Mouse (Mus musculus): ENCODE data around the gene Fbxo3. TPM values are rescaled to one million over a fixed set of nuclear protein-coding genes. Genes with fewer than 3 reads are reported as not detected.

Fbxo3 gene
- polyA plus RNA-seq (2012; rRNA removed): 29.7 and 34.0 TPM in 2 replicates

DNA sequence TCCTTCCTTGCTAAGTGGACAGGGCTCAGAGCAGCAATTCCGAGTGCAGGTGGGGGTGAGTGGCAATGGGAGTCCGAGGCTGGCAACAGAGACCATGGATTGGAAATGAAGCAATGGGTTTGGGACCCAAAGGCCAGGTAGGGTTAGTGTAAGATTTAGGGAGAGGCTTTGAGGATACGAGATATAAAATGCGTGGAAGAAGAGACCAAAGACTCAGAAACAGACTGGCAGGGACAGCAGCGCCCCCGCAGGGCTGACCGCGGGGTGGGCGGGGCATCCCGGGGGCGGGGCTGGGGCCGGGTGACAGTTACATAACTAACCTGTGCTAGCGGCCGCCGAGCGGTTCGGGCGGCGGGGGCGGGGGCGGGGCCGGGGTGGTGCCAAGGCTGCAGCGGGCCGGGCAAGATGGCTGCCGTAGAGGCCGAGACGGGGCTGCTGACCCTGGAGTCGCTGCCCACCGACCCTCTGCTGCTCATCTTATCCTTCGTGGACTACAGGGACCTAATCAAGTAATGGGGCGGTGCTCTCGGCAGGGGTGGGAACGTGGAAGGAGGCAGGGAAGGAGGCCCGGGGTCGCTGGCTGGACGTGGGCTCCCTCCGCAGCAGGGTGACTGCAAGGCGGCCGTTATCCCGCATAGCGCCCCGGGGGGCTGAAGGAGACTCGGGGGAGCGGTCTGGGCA lies at the start of gene Fbxo3:
Gene Fbxo3 (plus strand): TSS at position 264 of the 681 bp plus-strand sequence.

DNA sequence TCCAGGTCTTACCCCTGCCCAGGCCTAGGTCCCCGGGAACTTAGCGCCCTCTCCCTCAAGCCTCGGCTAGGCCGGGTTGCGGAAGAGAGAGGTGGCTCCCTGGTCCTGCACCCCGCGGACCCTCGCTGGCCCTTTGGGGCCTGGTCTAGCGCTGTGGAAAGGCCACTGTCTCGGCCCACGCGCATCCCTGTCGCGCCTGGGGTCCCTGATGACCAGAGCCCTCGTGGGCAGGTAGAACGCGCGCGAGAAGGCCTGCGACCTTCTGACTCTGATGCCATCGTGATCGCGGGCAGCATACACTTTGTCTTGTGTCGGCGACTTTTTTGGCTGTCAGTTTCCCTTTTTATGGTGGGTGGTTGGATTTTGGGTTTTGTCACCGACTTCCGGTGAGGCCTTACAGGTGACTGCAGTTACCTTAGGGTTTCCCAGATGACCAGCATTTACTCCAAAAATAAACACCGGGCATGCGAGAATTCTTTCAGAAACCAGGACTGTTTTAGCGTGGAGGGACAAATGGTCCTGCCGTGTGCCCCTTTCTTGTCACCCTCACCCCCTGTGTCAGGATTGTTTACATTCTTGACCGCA lies 710 bp downstream of the Fbxo3 start, which contains the start of gene 4931422A03Rik:
Gene 4931422A03Rik (minus strand): TSS at position 223 of the 585 bp plus-strand sequence.

DNA sequence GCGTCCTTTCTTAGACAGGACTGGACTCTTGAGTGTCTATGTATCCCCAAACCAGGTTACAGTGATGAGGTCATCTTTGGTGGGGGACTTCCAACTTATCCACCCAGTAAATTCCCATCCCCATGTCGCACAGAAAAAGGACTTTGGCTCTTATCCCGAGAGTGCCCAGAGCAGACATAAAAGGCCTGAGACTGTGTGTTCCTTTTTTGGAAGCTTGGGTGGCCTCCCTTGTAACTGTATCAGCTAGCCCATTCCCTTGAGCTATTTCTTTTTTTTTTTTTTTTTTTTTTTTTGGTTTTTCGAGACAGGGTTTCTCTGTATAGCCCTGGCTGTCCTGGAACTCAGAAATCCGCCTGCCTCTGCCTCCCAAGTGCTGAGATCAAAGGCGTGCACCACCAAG lies 38.0 kb downstream of the Fbxo3 start, which contains the start of gene Gm10912:
Gene Gm10912 (plus strand): TSS at position 301 of the 400 bp plus-strand sequence.

DNA sequence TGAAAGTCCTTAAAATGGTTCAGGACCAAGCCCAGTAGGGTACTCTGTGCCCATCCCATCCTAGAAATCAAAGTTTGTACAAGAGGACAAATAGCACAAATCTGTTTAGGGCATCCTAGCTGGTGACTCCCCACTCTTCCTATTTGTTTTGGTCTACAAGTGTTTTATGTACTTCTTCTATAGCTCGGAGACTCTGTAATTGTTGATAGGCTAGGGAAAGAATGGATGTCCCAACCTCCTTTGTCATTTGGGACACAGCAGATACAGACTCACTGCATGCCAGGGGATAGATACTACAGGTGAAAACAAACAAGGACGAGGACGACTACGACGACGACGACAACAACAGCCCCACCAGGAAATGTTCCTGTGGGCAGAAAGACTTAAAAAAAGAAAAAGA lies 40.9 kb downstream of the Fbxo3 start, which contains the start of gene Gm10799:
Gene Gm10799 (minus strand): TSS at position 101 of the 400 bp plus-strand sequence.

DNA sequence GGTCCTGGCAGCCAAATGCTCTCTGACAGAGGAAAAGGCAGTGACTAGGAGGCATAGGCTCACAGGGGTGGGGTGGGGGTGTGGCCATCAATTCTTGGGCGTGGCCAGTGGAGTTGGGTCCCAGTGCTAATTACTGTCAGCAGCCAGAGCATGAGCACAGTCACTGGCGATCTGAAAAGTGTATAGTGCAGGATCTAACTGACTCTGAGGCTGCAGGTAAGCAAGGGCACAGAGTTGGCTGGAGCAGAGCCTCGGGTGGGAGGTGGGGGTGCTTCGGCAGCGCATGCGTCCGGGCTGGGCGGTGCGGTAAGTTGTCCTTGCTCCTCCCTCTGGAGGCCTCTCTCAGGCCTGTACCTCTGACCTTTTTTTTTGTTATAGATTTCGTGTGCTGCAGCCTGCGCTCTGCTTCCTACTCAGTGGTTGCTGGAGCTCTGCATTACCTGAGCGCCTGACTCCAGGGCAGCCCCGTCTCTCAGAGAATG lies 42.2 kb downstream of the Fbxo3 start, which contains the start of gene Cd59b:
Gene Cd59b (plus strand): TSS at position 146 of the 482 bp plus-strand sequence.

DNA sequence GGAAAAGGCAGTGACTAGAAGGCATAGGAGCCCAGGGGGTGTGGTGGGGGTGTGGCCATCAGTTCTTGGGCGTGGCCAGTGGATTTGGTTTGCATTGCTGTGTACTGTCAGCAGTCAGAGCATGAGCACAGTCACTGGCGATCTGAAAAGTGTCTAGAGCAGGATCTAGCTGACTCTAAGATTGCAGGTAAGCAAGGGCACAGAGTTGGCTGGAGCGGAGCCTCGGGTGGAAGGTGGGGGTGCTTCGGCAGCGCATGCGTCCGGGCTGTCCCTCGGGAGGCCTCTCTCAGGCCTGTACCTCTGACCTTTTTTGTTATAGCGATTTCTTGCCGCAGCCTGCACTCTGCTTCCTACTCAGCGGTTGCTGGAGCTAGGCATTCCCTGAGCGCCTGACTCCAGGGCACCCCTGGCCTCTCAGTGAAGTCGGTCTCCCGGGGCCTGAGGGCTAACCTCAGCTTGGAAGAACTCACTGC lies 68.3 kb downstream of the Fbxo3 start, which contains the start of gene Cd59a:
Gene Cd59a (plus strand): TSS at position 61 of the 473 bp plus-strand sequence.

Other genes starting within 250 kb of the Fbxo3 start
- gene Caprin1, start 230.1 kb upstream of the Fbxo3 start, polyA plus RNA-seq (2012; rRNA removed): 67.7 and 83.8 TPM in 2 replicates
- gene Lmo2, start 69.7 kb upstream of the Fbxo3 start, polyA plus RNA-seq (2012; rRNA removed): 145 and 161 TPM in 2 replicates
- gene 4931422A03Rik, start 640 bp downstream of the Fbxo3 start, polyA plus RNA-seq (2012; rRNA removed): 0.32 TPM in 1 of 2 replicates, not detected in the other
- gene Gm10912, start 38.1 kb downstream of the Fbxo3 start, polyA plus RNA-seq (2012; rRNA removed): 0.05 and 0.09 TPM in 2 replicates
- not detected in 2 replicates for gene Gm10799, start 40.8 kb downstream of the Fbxo3 start, polyA plus RNA-seq (2012; rRNA removed)
- 6.8 and 8.0 TPM in 2 replicates for gene Cd59b, start 42.1 kb downstream of the Fbxo3 start, polyA plus RNA-seq (2012; rRNA removed)
- 40.5 and 50.9 TPM in 2 replicates for gene Cd59a, start 68.1 kb downstream of the Fbxo3 start, polyA plus RNA-seq (2012; rRNA removed)
- gene A930018P22Rik, start 95.0 kb downstream of the Fbxo3 start, polyA plus RNA-seq (2012; rRNA removed): 0.19 and 0.20 TPM in 2 replicates